Mouse (Mus musculus) heart, embryonic 12.5 days (tissue): Measurements from ENCODE around the gene Tmcc1. TPM values are rescaled to one million over a fixed set of nuclear protein-coding genes. Genes with fewer than 3 reads are reported as not detected.

Experiments
- ATAC-seq: fragments of 200-750 bp; cut with Nextera tagmentation; 2 replicates; pipeline ENCODE4 v1.8.0; 2017; ENCODE audit warnings: moderate TSS enrichment, moderate library complexity; ENCODE audit not compliant: insufficient number of reproducible peaks, low FRiP score
- H3K27ac ChIP-seq: fragments of 300-500 bp; sonication (generic); 2 replicates; pipeline ENCODE4 v1.5.1; 2016; ENCODE audit warnings: mild to moderate bottlenecking, moderate library complexity; ENCODE audit not compliant: poor library complexity, severe bottlenecking
- H3K27me3 ChIP-seq: fragments of 300-500 bp; sonication (generic); replicated peaks from 2 replicates; pipeline ENCODE4 v1.6.1; 2016; ENCODE audit warnings: mild to moderate bottlenecking, moderate library complexity
- H3K36me3 ChIP-seq: fragments of 300-500 bp; sonication (generic); 2 replicates; pipeline ENCODE4 v1.6.1; 2016; ENCODE audit warnings: mild to moderate bottlenecking, moderate library complexity
- H3K4me1 ChIP-seq: fragments of 300-500 bp; sonication (generic); replicated peaks from 2 replicates; pipeline ENCODE4 v1.6.1; 2016; ENCODE audit warnings: mild to moderate bottlenecking
- H3K4me2 ChIP-seq: fragments of 300-500 bp; sonication (generic); 2 replicates; pipeline ENCODE4 v1.6.1; 2016; ENCODE audit warnings: mild to moderate bottlenecking, moderate library complexity
- H3K4me3 ChIP-seq: fragments of 300-500 bp; sonication (generic); 2 replicates; pipeline ENCODE4 v1.5.1; 2016; ENCODE audit warnings: mild to moderate bottlenecking
- H3K9ac ChIP-seq: fragments of 300-500 bp; sonication (generic); 2 replicates; pipeline ENCODE4 v1.6.1; 2016; ENCODE audit warnings: mild to moderate bottlenecking, moderate library complexity
- H3K9me3 ChIP-seq: fragments of 300-500 bp; sonication (generic); replicated peaks from 2 replicates; pipeline ENCODE4 v1.6.1; 2016; ENCODE audit warnings: mild to moderate bottlenecking, moderate library complexity
- WGBS: fragments of 180-500 bp; shearing (Covaris S2); methylation state at CpG from one replicate; pipeline ENCODE4 v1.1.7; 2016; 5-methylcytosine and 5-hydroxymethylcytosine counted together
- polyA plus RNA-seq: library from polyadenylated mRNA; unstranded; fragments of >200 nt; fragmentation: Nextera tagmentation; extraction: Ambion mirVana; gene quantifications from 2 replicates; pipeline ENCODE4 v1.2.1, GENCODE M21; 2016

Gene Tmcc1
- polyA plus RNA-seq, 1 experiment from 2014 or later = 11.0 TPM

DNA sequence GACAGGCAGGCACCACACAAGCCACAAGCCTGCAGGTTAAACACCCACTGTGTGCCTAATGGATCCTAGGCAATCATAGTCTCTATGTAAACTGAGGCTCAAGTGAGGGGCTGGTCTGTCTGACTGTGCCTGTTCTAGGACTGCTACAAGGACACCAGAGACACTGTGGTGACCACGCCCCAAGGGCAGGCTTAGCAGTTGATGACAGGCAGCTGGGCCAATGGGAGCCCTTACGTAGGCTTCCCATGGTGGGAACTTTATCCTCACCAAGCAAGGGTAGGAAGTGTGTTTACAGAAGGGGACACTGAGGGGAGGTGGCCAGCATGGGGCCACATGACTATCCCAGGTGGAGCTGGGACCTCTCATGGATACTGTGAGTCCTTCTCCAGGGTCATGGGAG, 194.1 kb downstream of the Tmcc1 start:
- peaks cover 13% of the 10 kb centered on the region for H3K9me3 ChIP-seq
- ATAC-seq = no peak
- no peak overlapping the region for H3K4me3 ChIP-seq
- 0 out of 2 replicates have a peak overlapping the region, but pooled peaks have one; percentile 70 for H3K27ac ChIP-seq
- H3K4me2 ChIP-seq = 0 out of 2 replicates have a peak overlapping the region, but pooled peaks have one; percentile 3
- WGBS = 85% methylated on average over 2 of the region's 2 CpGs
- no peak overlapping the region for H3K9ac ChIP-seq
- H3K36me3 ChIP-seq = no peaks in the 10 kb centered on the region
- peaks cover 61% of the 10 kb centered on the region for H3K4me1 ChIP-seq
- peaks cover 7% of the 10 kb centered on the region for H3K27me3 ChIP-seq

- ATAC-seq = no peak
- Histone ChIP-seq H3K36me3 (no peaks in the 10 kb centered on the region), H3K27me3 (peaks cover 10% of the 10 kb centered on the region), H3K4me1 (peaks cover 61% of the 10 kb centered on the region), H3K9ac (no peak overlapping the region), H3K4me3 (no peak overlapping the region), H3K4me2 (0 out of 2 replicates have a peak overlapping the region, but pooled peaks have one; percentile 3), H3K9me3 (peaks cover 13% of the 10 kb centered on the region), H3K27ac (peak overlapping the region; percentile 70)
- 78% methylated on average over 7 of the region's 7 CpGs for WGBS
Measured at GRCm38 (mm10) chr6:115998758-115999157, 194.5 kb downstream of the Tmcc1 start.

DNA sequence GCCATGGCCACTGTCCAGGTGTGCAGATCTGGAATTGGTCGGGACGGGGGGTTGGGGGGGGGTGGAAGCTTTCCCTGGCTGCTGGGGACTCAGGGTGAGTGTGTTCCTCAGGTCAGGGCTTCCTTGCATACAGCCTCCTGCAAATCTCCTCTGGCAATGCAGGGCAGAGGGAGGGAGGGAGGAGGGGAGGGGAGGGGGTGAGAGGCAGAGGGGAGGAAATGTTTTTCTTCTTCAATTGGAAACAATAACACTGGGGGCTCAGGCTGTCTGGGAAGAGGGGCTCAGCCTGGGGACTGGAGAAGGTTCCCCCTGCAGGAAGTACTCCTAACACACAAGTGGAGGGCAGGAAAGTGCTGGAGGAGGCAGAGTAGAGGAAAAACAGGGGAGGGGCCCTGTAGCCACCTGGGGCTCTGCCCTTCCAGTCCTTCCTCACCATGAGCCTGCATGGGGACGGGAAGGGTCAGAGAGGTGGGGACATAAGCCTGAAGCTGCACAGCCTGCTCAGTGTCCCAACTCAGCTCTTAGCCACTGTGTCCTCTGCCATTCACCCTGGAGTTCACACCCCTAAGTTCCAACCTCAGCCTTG, 195.5 kb downstream of the Tmcc1 start:
- peaks cover 20% of the 10 kb centered on the region for H3K27me3 ChIP-seq
- H3K4me2 ChIP-seq = peak overlapping the region; percentile 26; the same call in 1 of the 2 replicates
- no peak overlapping the region for H3K9ac ChIP-seq
- H3K4me3 ChIP-seq = no peak overlapping the region
- H3K36me3 ChIP-seq = no peaks in the 10 kb centered on the region
- H3K27ac ChIP-seq = peak overlapping the region; percentile 84
- 38% methylated on average over 3 of the region's 3 CpGs for WGBS
- ATAC-seq = peak; percentile 23; the same call in 1 of the 2 replicates
- H3K9me3 ChIP-seq = peaks cover 13% of the 10 kb centered on the region
- peaks cover 63% of the 10 kb centered on the region for H3K4me1 ChIP-seq

- H3K27me3 ChIP-seq = peaks cover 23% of the 10 kb centered on the region
- no peak overlapping the region for H3K4me3 ChIP-seq
- ATAC-seq = peak; percentile 26
- H3K9me3 ChIP-seq = peaks cover 13% of the 10 kb centered on the region
- peaks cover 64% of the 10 kb centered on the region for H3K4me1 ChIP-seq
- no peaks in the 10 kb centered on the region for H3K36me3 ChIP-seq
- peak overlapping the region; percentile 84 for H3K27ac ChIP-seq
- H3K9ac ChIP-seq = 0 out of 2 replicates have a peak overlapping the region, but pooled peaks have one; percentile 3
- WGBS = 36% methylated on average over 6 of the region's 6 CpGs
- H3K4me2 ChIP-seq = peak overlapping the region; percentile 20
Measured at GRCm38 (mm10) chr6:115996171-115996851, 197.0 kb downstream of the Tmcc1 start.

- Histone ChIP-seq H3K4me1 (peaks cover 69% of the 10 kb centered on the region), H3K9me3 (peaks cover 13% of the 10 kb centered on the region), H3K27ac (peak overlapping the region; percentile 84), H3K4me3 (peak overlapping the region; percentile 58), H3K9ac (0 out of 2 replicates have a peak overlapping the region, but pooled peaks have one; percentile 3), H3K27me3 (peaks cover 23% of the 10 kb centered on the region), H3K36me3 (no peaks in the 10 kb centered on the region), H3K4me2 (peak overlapping the region; percentile 75)
- 53% methylated on average over 4 of the region's 4 CpGs for WGBS
- ATAC-seq = no peak
Measured at GRCm38 (mm10) chr6:115995531-115995941, 197.8 kb downstream of the Tmcc1 start.

DNA sequence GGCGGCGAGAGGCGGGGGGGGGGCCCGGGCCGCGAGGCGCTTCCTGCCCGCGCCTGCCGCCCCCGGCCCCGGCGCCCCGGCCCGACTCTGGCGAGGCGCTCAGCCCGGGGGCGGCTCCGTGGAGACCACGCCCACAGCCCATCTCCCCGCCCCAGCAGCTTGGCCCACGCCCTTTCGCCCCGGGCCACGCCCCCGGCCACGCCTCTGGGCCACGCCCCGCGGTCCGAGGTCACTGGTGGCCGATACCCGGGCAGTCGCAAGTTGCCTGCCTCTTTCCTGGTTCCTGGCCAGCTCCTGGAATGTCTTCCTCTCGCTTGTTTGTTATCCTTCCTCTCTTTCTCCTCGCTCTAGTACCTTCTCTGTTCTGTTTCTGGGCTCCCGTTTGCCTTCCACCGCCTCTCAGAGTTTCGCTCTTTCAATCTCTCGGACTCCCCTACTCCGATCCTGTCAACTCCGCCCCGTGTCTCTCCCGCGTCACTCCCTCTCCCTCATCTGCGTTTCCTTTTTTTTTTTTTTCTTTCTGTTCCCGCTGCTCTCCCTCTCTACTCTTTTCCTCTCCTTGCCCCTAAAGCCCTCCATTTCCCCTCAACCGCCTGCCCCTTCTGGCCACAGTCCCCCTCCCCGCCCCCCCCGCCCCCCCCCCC, 198.3 kb downstream of the Tmcc1 start, which contains the start of gene Plxnd1:
TSS of gene Plxnd1 (minus strand) at position 129 of the 644 bp plus-strand sequence.
- Histone ChIP-seq H3K36me3 (no peaks in the 10 kb centered on the region), H3K4me2 (peak within 1 kb of the TSS; percentile 75), H3K9me3 (peaks cover 13% of the 10 kb centered on the region), H3K27ac (peak within 1 kb of the TSS; percentile 84), H3K9ac (peak within 1 kb of the TSS; percentile 82), H3K4me1 (peaks cover 69% of the 10 kb centered on the region), H3K4me3 (peak within 1 kb of the TSS; percentile 58), H3K27me3 (peaks cover 23% of the 10 kb centered on the region)
- WGBS = 3% methylated on average over 35 of the region's 51 CpGs
- ATAC-seq = peak; percentile 84

DNA sequence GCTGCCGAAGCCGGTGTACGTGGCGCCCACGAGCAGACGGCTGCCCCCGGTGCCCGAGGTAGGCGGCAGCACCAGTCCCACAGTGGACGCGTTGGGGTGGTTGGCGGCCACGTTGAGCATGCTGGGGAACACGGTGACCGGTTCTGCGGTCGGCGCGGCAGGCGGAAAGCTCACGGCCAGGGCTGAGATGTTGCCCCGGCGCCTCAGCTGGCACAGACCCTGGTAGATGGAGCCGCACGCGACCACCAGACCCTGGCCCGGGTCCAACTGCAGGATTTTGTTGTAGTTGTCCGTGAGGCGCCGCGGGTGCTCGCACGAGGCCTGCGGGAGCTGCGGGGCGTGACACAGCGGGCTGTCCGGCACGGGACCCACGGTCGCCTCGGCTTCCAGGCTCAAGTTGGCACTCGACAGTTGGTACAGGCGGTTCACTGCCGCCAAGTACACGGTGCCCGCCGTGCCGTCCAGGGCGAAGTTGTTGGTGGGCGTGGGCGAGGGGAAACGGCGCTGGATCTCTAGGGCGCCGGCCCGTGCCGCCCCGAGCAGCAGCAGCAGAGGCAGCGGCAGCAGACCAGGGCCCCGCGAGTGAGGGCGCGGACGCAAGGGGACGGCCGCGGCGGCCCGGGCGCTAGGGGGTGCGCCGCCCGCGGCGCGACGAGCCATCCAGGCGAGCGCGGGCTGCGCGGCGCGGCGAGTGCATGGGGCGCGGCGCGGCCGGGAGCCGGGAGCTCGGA, 199.0 kb downstream of the Tmcc1 start:
- peaks cover 23% of the 10 kb centered on the region for H3K27me3 ChIP-seq
- H3K9me3 ChIP-seq = peaks cover 13% of the 10 kb centered on the region

GRCm38 (mm10) chr6:115993463-115994145, 199.7 kb downstream of the Tmcc1 start:
- Histone ChIP-seq H3K4me2 (peak overlapping the region; percentile 75), H3K9ac (peak overlapping the region; percentile 82), H3K36me3 (no peaks in the 10 kb centered on the region), H3K27me3 (peaks cover 23% of the 10 kb centered on the region), H3K4me3 (peak overlapping the region; percentile 58), H3K27ac (peak overlapping the region; percentile 84), H3K4me1 (peaks cover 73% of the 10 kb centered on the region), H3K9me3 (peaks cover 13% of the 10 kb centered on the region)
- under 1% methylated on average over 86 of the region's 86 CpGs for WGBS
- ATAC-seq = no peak

More for the DNA sequence above, 199.0 kb downstream of the Tmcc1 start:
- ATAC-seq = no peak
- Histone ChIP-seq H3K4me3 (peak overlapping the region; percentile 58), H3K27ac (peak overlapping the region; percentile 84), H3K9ac (peak overlapping the region; percentile 82), H3K4me1 (peaks cover 74% of the 10 kb centered on the region), H3K4me2 (peak overlapping the region; percentile 75), H3K36me3 (no peaks in the 10 kb centered on the region)
- 8% methylated on average over 93 of the region's 93 CpGs for WGBS

DNA sequence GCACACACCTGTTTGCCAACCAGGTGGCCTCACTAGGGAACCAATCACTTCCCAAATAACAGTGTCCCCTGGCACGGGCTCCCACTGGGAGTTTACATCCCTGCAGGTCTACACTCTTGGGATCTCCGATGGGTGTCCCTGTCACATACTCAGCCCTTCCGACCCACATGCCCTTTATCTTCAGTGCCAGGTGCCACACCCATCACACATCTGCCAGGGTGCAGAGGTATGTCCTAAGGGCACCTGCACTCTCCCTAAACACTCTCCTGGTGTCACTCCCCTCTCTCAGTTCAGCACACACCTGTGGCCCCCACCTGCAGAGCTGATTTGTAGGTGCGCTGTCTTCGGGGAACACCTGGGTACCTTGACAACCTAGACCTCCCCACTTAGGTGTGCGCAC, 200.3 kb downstream of the Tmcc1 start:
- WGBS = 45% methylated on average over 6 of the region's 6 CpGs
- ATAC-seq = no peak
- H3K4me1 ChIP-seq = peaks cover 67% of the 10 kb centered on the region
- H3K27ac ChIP-seq = peak overlapping the region; percentile 84
- peaks cover 23% of the 10 kb centered on the region for H3K27me3 ChIP-seq
- peak overlapping the region; percentile 82 for H3K9ac ChIP-seq
- peak overlapping the region; percentile 58 for H3K4me3 ChIP-seq
- H3K4me2 ChIP-seq = peak overlapping the region; percentile 75
- H3K36me3 ChIP-seq = no peaks in the 10 kb centered on the region
- peaks cover 13% of the 10 kb centered on the region for H3K9me3 ChIP-seq
